Mouse (Mus musculus): ENCODE data around the gene Tsfm.

Tsfm gene

DNA sequence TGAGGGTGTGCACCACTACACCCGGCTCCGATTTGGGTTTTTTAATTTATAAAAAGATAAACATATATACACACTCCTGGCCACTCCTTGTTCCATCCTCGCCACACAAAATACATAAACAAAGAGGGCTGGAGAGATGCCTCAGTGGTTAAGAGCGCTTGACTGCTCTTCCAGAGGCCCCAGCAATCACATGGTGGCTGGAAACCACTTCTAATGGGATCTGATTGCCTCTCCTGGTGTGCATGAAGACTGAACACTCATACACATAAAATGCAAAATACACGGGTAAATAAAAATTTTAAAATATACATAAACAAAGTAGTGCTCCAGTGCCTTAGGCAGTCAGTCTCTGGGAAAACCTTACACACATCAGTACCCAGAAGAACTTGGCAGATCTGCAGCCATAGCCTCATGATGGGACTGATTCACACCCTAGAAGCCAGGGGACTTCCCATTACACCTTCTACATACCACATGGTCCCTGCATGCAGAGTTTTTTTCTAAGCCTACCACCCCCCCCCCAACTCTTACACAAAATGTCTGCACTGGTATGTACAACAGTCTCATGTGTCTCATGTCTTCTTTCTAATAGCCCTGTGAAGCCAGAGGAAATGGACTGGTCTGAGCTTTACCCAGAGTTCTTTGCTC lies 12.0 kb upstream of the Tsfm start:
- no peak for DNase-seq (ENCODE audit: extremely low spot score, low read depth, low spot score)

GRCm38 (mm10) chr10:127041774-127042338 lies 11.2 kb upstream of the Tsfm start:
- peak; percentile 70 for DNase-seq (ENCODE audit: extremely low spot score, low read depth, low spot score)

- no peak for DNase-seq (ENCODE audit: extremely low spot score, low read depth, low spot score)
Observed at GRCm38 (mm10) chr10:127041274-127041766, 10.7 kb upstream of the Tsfm start, which contains the start of the genes Mettl1 and Eef1akmt3. Mettl1 (plus strand) TSS chr10:127041414. Eef1akmt3 (minus strand) TSS chr10:127041513.

DNA sequence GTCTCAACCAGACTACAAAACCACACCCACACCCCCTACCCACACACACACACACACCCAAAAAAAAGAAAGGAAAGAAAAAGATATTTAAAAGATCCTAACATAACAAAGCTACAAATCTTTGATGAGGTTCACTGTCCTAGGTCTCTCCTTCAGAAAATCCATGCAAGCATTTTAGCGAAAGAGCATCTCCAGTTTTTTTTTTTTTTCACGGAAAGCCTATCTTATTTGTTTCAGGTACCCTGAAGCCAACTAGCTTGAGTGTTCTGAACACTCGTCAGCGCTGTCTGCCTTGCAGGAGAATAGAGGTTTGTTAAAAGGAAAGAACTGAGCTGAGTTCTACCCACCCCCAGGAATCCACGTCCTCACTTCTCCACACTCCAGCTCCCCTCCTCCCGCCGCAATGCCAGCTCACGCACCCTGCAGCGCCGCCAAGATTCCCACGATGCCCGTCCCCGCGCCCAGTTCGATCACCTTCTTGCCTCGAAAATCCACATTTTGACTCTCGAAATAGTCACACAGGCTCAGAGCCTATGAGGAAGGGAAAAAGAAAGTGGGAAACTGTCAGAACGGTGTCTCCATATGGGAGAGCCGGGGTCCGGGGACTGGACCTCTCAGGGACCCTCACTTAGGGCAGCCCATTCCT lies 10.1 kb upstream of the Tsfm start:
- DNase-seq (ENCODE audit: extremely low spot score, low read depth, low spot score): no peak

DNA sequence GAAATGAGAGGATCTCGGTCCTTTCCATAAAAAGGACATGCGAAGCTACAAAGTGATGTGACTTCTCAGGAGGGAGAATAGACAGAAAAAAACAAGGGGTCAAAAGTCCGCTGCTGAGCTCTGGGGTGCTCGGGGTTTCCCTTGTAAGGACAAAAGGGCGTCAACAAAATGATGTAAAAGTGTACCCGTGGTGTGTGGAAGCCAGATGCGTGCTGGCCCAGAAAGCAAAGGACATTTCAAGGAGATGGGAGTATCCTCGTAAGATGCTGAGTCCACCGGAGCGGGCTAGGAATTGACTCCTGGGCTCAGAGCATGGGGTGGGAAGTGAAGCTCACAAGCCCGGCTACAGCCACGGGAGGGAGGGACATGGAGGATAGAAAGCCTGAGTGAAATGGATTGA lies 7.0 kb upstream of the Tsfm start:
- DNase-seq (ENCODE audit: extremely low spot score, low read depth, low spot score): no peak

GRCm38 (mm10) chr10:127036273-127036672 lies 5.6 kb upstream of the Tsfm start:
- DNase-seq (ENCODE audit: extremely low spot score, low read depth, low spot score): no peak

DNA sequence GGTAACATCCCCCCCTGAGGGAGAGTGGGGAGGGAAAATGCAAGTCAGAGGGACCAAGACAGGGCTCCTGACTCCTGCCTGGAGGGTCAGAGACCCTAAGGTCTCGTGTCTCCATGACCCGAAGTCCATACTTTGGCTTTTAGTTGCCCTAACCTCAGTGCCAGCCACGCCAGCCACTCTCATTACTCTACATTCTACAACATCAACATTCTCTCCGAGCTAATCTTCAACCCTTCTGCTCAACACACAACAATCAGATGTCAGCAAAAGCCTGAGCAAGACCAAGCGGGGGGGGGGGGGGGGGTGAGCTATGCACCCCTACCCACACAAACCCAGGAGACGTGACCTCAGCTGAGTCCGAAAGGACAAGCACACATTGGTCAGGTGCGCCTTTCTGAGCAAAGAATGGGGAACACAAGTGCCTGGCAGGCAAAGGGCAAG lies 2.7 kb upstream of the Tsfm start:
- DNase-seq (ENCODE audit: extremely low spot score, low read depth, low spot score): no peak

- no peak for DNase-seq (ENCODE audit: extremely low spot score, low read depth, low spot score)
Observed at GRCm38 (mm10) chr10:127018422-127018821, 12.2 kb downstream of the Tsfm start.

DNA sequence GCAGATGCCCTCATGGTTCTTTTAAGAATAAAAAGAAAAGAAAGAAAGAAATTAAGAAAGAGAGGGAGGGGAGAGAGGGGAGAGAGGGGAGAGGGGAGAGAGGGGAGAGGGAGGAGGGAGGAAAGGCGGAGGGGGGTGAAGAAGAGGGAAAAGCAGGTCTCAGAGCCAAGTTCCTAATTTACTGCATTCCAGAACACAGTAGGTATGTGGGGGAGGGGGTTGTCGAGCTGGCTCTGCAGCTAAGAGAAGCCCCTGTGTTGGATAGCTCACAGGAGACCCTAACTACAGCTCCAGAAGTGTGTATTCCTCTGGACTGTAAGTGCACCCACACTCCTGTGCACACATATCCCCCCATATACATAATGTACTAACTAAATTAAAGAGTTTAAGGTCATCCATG lies 13.6 kb downstream of the Tsfm start:
- DNase-seq (ENCODE audit: extremely low spot score, low read depth, low spot score): no peak

DNA sequence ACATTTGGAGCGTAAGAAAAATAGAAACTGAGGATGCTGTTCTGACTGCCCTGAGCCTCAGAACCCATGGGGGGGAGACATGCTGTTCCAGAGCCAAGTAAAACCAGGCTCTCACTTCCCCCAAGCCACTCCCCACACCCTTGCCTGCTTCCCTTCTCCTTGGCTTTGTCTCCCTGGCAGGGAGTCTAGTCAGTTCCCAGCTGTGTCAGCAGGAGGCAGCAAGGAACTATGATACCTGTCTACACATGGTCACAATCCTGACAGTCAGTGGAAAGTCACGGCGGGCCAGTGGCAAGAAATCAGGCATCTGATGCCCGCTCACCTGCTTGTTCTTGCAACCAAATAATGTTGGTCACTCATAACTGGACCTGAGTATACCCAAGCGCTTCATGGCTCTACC lies 14.2 kb downstream of the Tsfm start:
- DNase-seq (ENCODE audit: extremely low spot score, low read depth, low spot score): no peak

DNA sequence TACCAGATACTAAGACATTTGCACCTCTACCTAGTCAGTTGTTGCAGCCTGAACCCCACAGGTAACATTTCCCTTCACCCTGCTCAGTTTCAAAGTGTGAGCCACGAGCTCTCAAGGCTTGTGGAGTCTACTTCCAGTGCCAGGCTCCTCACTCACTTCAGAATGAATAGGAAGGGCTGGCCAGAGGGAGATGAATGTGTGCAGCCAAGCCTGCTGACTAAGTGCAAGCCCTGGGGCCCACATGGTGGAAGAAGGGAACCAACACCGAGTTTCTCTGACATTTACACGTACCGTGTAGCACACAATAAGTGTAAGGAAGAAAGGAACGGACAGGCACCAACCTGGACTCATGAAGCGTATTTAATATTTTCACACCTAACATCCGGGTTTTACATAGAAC lies 26.8 kb downstream of the Tsfm start:
- no peak for DNase-seq (ENCODE audit: extremely low spot score, low read depth, low spot score)

DNA sequence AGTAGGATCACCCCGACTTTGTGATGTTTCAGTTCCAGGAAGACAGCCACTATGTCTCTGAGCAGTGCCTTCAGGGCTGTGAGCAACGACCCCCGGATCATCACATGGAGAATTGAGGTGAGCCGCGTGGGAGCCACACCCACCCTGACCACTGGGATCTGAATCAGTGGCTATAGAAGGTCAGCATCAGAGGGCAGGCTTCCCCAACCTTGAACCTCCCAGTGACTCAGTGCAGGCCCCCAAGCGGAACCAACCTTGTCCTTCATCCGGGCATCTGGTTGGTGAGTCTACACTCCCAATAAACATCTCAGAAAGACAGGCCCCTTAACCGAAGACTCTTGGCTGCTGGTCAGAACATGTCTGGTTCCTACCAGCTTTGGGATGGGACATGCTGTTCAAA lies 27.3 kb downstream of the Tsfm start:
- no peak for DNase-seq (ENCODE audit: extremely low spot score, low read depth, low spot score)

- DNase-seq (ENCODE audit: extremely low spot score, low read depth, low spot score): no peak
Observed at GRCm38 (mm10) chr10:127002765-127003164, 27.9 kb downstream of the Tsfm start.

DNA sequence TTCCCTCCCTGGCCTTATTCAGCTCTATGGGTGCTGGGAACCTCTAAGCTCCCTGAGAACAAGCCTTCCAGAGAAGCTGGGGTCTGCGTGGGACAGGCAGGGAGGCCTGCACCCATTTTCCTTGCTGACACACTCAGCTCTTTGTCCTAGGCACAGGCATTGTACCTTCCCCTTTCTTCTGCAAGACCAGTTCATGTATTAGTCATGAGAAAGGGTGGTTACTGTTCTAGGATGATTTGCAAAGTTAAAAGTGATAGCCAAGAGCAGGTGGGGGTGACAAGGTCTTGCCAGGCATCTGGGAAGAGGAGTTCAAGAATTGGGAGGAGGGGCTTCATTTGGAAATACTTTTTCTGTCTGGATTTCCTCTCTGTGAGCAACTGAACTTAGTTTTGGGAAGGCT lies 28.6 kb downstream of the Tsfm start:
- no peak for DNase-seq (ENCODE audit: extremely low spot score, low read depth, low spot score)

DNA sequence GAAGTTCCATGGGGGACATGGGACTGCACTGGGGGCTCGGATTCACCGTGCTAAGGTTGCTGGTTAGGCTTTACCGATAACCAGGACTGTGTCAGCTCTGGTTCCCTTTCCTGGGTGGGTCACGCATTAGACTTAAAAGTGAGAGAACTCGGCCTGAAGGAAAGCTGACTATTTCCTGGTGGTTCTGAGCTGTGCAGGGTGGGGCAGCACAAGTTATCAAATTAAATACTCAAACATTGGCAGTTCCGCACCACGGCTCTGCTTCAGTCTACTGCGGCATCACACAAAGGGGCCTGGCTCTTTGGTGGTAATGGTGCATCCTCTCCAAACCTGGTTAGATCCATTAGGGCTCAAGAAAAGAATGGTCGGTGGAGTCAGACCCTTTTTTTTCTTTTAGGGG lies 29.3 kb downstream of the Tsfm start:
- DNase-seq (ENCODE audit: extremely low spot score, low read depth, low spot score): no peak

- DNase-seq (ENCODE audit: extremely low spot score, low read depth, low spot score): no peak
Observed at GRCm38 (mm10) chr10:127000529-127000928, 30.1 kb downstream of the Tsfm start, which contains the start of gene Avil. Avil (plus strand) TSS chr10:127000709.

GRCm38 (mm10) chr10:126997340-126998113 lies 33.1 kb downstream of the Tsfm start:
- DNase-seq (ENCODE audit: extremely low spot score, low read depth, low spot score): no peak

- no peak for DNase-seq (ENCODE audit: extremely low spot score, low read depth, low spot score)
Observed at GRCm38 (mm10) chr10:126993621-126994020, 37.0 kb downstream of the Tsfm start.

DNA sequence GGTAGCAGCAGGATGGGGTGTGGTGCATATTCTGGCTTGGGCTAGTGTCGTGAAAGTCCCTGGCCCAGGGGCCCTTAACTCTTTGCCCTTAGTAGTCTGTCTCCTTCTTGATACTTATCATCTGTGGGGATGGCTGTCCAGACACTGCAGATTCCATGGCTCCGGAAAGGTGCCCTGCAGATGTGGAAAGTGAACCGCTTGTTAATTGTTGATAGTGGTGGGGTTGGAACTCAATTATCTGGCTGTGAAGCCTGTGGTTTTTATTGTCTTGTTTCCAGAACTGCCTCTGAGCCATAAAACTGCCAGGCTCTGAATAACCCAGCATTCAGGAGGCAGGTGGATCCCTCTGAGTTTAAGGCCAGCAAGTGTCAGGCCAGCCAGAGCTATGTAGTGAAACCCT lies 39.0 kb downstream of the Tsfm start:
- DNase-seq (ENCODE audit: extremely low spot score, low read depth, low spot score): no peak

- DNase-seq (ENCODE audit: extremely low spot score, low read depth, low spot score): peak; percentile 76
Observed at GRCm38 (mm10) chr10:126990313-126991056, 40.2 kb downstream of the Tsfm start.

Data from hindlimb bud, embryonic 11.5 days (tissue).